Mouse (Mus musculus) heart, embryonic 15.5 days (tissue): ENCODE data around the gene Mecom. TPM values are rescaled to one million over a fixed set of nuclear protein-coding genes. Genes with fewer than 3 reads are reported as not detected.

Experiments
- ATAC-seq: fragments of 200-750 bp; cut with Nextera tagmentation; replicated peaks from 2 replicates; pipeline ENCODE4 v1.8.0; 2017; ENCODE audit warnings: low read depth, moderate TSS enrichment; ENCODE audit not compliant: insufficient number of reproducible peaks, insufficient read depth, low FRiP score
- H3K27ac ChIP-seq: fragments of 300-500 bp; sonication (generic); 2 replicates; pipeline ENCODE4 v1.5.1; 2015; ENCODE audit warnings: mild to moderate bottlenecking, inconsistent platforms
- H3K27me3 ChIP-seq: fragments of 300-500 bp; sonication (generic); 2 replicates; pipeline ENCODE4 v1.6.1; 2015; ENCODE audit warnings: inconsistent platforms
- H3K36me3 ChIP-seq: fragments of 300-500 bp; sonication (generic); 2 replicates; pipeline ENCODE4 v1.6.1; 2015; ENCODE audit warnings: mild to moderate bottlenecking, inconsistent platforms
- H3K4me1 ChIP-seq: fragments of 300-500 bp; sonication (generic); replicated peaks from 2 replicates; pipeline ENCODE4 v1.6.1; 2015; ENCODE audit warnings: inconsistent platforms
- H3K4me2 ChIP-seq: fragments of 300-500 bp; sonication (generic); 2 replicates; pipeline ENCODE4 v1.6.1; 2015; ENCODE audit warnings: inconsistent platforms, mild to moderate bottlenecking, moderate library complexity
- H3K4me3 ChIP-seq: fragments of 300-500 bp; sonication (generic); 2 replicates; pipeline ENCODE4 v1.5.1; 2015; ENCODE audit warnings: mild to moderate bottlenecking, inconsistent platforms
- H3K9ac ChIP-seq: fragments of 300-500 bp; sonication (generic); 2 replicates; pipeline ENCODE4 v1.6.1; 2015; ENCODE audit warnings: mild to moderate bottlenecking, inconsistent platforms
- H3K9me3 ChIP-seq: fragments of 300-500 bp; sonication (generic); replicated peaks from 2 replicates; pipeline ENCODE4 v1.6.1; 2016; ENCODE audit warnings: inconsistent platforms
- WGBS: fragments of 180-500 bp; shearing (Covaris S2); methylation state at CpG from one replicate; pipeline ENCODE4 v1.1.7; 2015; ENCODE audit warnings: mixed read lengths; 5-methylcytosine and 5-hydroxymethylcytosine counted together
- polyA plus RNA-seq: library from polyadenylated mRNA; unstranded; fragments of >200 nt; fragmentation: Nextera tagmentation; extraction: Ambion mirVana; gene quantifications from 2 replicates; pipeline ENCODE4 v1.2.1, GENCODE M21; 2015

Gene Mecom
- polyA plus RNA-seq, 1 experiment from 2014 or later = 17.3 TPM

GRCm38 (mm10) chr3:30048792-30049191 lies 499.0 kb downstream of the Mecom start:
- H3K27ac ChIP-seq = no peak overlapping the region
- H3K36me3 ChIP-seq = no peaks in the 10 kb centered on the region
- 55% methylated on average over 5 of the region's 5 CpGs for WGBS
- no peak overlapping the region for H3K4me3 ChIP-seq
- H3K9ac ChIP-seq = no peak overlapping the region
- no peak overlapping the region for H3K4me2 ChIP-seq
- H3K4me1 ChIP-seq = no peaks in the 10 kb centered on the region
- H3K9me3 ChIP-seq = no peaks in the 10 kb centered on the region
- ATAC-seq = no peak
- no peaks in the 10 kb centered on the region for H3K27me3 ChIP-seq

- H3K4me1 ChIP-seq = no peaks in the 10 kb centered on the region
- H3K36me3 ChIP-seq = no peaks in the 10 kb centered on the region
- no peak overlapping the region for H3K9ac ChIP-seq
- H3K4me3 ChIP-seq = no peak overlapping the region
- H3K27me3 ChIP-seq = no peaks in the 10 kb centered on the region
- no peak overlapping the region for H3K4me2 ChIP-seq
- no peak overlapping the region for H3K27ac ChIP-seq
- ATAC-seq = no peak
- H3K9me3 ChIP-seq = no peaks in the 10 kb centered on the region
- 56% methylated on average over 4 of the region's 4 CpGs for WGBS
Observed at GRCm38 (mm10) chr3:30048157-30048556, 499.7 kb downstream of the Mecom start.

GRCm38 (mm10) chr3:30043525-30043924 lies 504.3 kb downstream of the Mecom start:
- no peak overlapping the region for H3K27ac ChIP-seq
- 85% methylated on average over 3 of the region's 3 CpGs for WGBS
- H3K4me2 ChIP-seq = no peak overlapping the region
- no peak for ATAC-seq
- H3K9me3 ChIP-seq = no peaks in the 10 kb centered on the region
- no peak overlapping the region for H3K9ac ChIP-seq
- no peak overlapping the region for H3K4me3 ChIP-seq
- H3K27me3 ChIP-seq = no peaks in the 10 kb centered on the region
- no peaks in the 10 kb centered on the region for H3K4me1 ChIP-seq
- H3K36me3 ChIP-seq = no peaks in the 10 kb centered on the region

- no peaks in the 10 kb centered on the region for H3K9me3 ChIP-seq
- H3K4me2 ChIP-seq = no peak overlapping the region
- 53% methylated on average over 3 of the region's 3 CpGs for WGBS
- H3K27me3 ChIP-seq = no peaks in the 10 kb centered on the region
- H3K4me1 ChIP-seq = no peaks in the 10 kb centered on the region
- H3K36me3 ChIP-seq = no peaks in the 10 kb centered on the region
- H3K4me3 ChIP-seq = no peak overlapping the region
- ATAC-seq = no peak
- no peak overlapping the region for H3K9ac ChIP-seq
- no peak overlapping the region for H3K27ac ChIP-seq
Observed at GRCm38 (mm10) chr3:30038545-30038944, 509.3 kb downstream of the Mecom start.

GRCm38 (mm10) chr3:30019961-30020360 lies 527.8 kb downstream of the Mecom start:
- peaks cover 4% of the 10 kb centered on the region; the same call in 1 of the 2 replicates for H3K4me1 ChIP-seq
- H3K27me3 ChIP-seq = no peaks in the 10 kb centered on the region
- H3K27ac ChIP-seq = no peak overlapping the region
- ATAC-seq = no peak
- no peaks in the 10 kb centered on the region for H3K9me3 ChIP-seq
- no peaks in the 10 kb centered on the region for H3K36me3 ChIP-seq
- WGBS = 85% methylated on average over 13 of the region's 13 CpGs
- H3K4me2 ChIP-seq = no peak overlapping the region
- H3K4me3 ChIP-seq = no peak overlapping the region
- no peak overlapping the region for H3K9ac ChIP-seq

- Histone ChIP-seq H3K4me2 (no peak overlapping the region), H3K4me1 (peaks cover 5% of the 10 kb centered on the region; the same call in 1 of the 2 replicates), H3K27me3 (no peaks in the 10 kb centered on the region), H3K27ac (no peak overlapping the region), H3K9ac (no peak overlapping the region), H3K9me3 (no peaks in the 10 kb centered on the region), H3K36me3 (no peaks in the 10 kb centered on the region), H3K4me3 (no peak overlapping the region)
- WGBS = 79% methylated on average over 8 of the region's 8 CpGs
- no peak for ATAC-seq
Observed at GRCm38 (mm10) chr3:30019411-30019810, 528.4 kb downstream of the Mecom start.

GRCm38 (mm10) chr3:30018202-30018601 lies 529.6 kb downstream of the Mecom start:
- H3K27me3 ChIP-seq = no peaks in the 10 kb centered on the region
- no peak overlapping the region for H3K27ac ChIP-seq
- no peak for ATAC-seq
- no peak overlapping the region for H3K4me2 ChIP-seq
- WGBS = 44% methylated on average over 12 of the region's 12 CpGs
- H3K9ac ChIP-seq = no peak overlapping the region
- no peaks in the 10 kb centered on the region for H3K9me3 ChIP-seq
- no peaks in the 10 kb centered on the region for H3K36me3 ChIP-seq
- peaks cover 5% of the 10 kb centered on the region; the same call in 1 of the 2 replicates for H3K4me1 ChIP-seq
- H3K4me3 ChIP-seq = no peak overlapping the region

GRCm38 (mm10) chr3:30016766-30017165 lies 531.0 kb downstream of the Mecom start:
- no peaks in the 10 kb centered on the region for H3K27me3 ChIP-seq
- no peak overlapping the region for H3K9ac ChIP-seq
- no peak for ATAC-seq
- H3K4me2 ChIP-seq = no peak overlapping the region
- H3K4me1 ChIP-seq = peaks cover 5% of the 10 kb centered on the region; the same call in 1 of the 2 replicates
- H3K36me3 ChIP-seq = no peaks in the 10 kb centered on the region
- no peak overlapping the region for H3K27ac ChIP-seq
- H3K9me3 ChIP-seq = no peaks in the 10 kb centered on the region
- WGBS = 72% methylated on average over 5 of the region's 5 CpGs
- no peak overlapping the region for H3K4me3 ChIP-seq

- ATAC-seq = peak; percentile 73; the same call in 1 of the 2 replicates
Observed at GRCm38 (mm10) chr3:30014962-30015660, 532.7 kb downstream of the Mecom start.

GRCm38 (mm10) chr3:30014279-30014678 lies 533.5 kb downstream of the Mecom start:
- no peak overlapping the region for H3K4me3 ChIP-seq
- H3K27ac ChIP-seq = no peak overlapping the region; the same call in 1 of the 2 replicates
- no peaks in the 10 kb centered on the region for H3K9me3 ChIP-seq
- ATAC-seq = no peak
- no peaks in the 10 kb centered on the region for H3K36me3 ChIP-seq
- H3K9ac ChIP-seq = no peak overlapping the region
- H3K27me3 ChIP-seq = no peaks in the 10 kb centered on the region
- H3K4me1 ChIP-seq = peaks cover 5% of the 10 kb centered on the region; the same call in 1 of the 2 replicates
- 46% methylated on average over 1 of the region's 1 CpGs for WGBS
- no peak overlapping the region for H3K4me2 ChIP-seq

More at GRCm38 (mm10) chr3:30014962-30015660, 532.7 kb downstream of the Mecom start:
- H3K4me1 ChIP-seq = peaks cover 5% of the 10 kb centered on the region; the same call in 1 of the 2 replicates
- H3K4me2 ChIP-seq = no peak overlapping the region
- WGBS = 9% methylated on average over 10 of the region's 10 CpGs
- no peaks in the 10 kb centered on the region for H3K27me3 ChIP-seq
- no peak overlapping the region for H3K4me3 ChIP-seq
- H3K9ac ChIP-seq = no peak overlapping the region
- H3K27ac ChIP-seq = no peak overlapping the region
- no peaks in the 10 kb centered on the region for H3K9me3 ChIP-seq
- H3K36me3 ChIP-seq = no peaks in the 10 kb centered on the region

- H3K27me3 ChIP-seq = no peaks in the 10 kb centered on the region
- peak overlapping the region; percentile 81 for H3K4me2 ChIP-seq
- 44% methylated on average over 1 of the region's 1 CpGs for WGBS
- peak overlapping the region; percentile 81 for H3K9ac ChIP-seq
- H3K36me3 ChIP-seq = no peaks in the 10 kb centered on the region
- peak overlapping the region; percentile 95 for H3K27ac ChIP-seq
- no peak for ATAC-seq
- peaks cover 5% of the 10 kb centered on the region; the same call in 1 of the 2 replicates for H3K4me1 ChIP-seq
- peak overlapping the region; percentile 84 for H3K4me3 ChIP-seq
- H3K9me3 ChIP-seq = no peaks in the 10 kb centered on the region
Observed at GRCm38 (mm10) chr3:30013416-30013815, 534.4 kb downstream of the Mecom start.
